Mouse (Mus musculus) cerebellum, adult (tissue): ENCODE measurements around the gene Ap2s1.
"Not testable (repeated sequence)": the region's sequence is repeated elsewhere in the genome, so short reads cannot be mapped to it uniquely, and the experiment has no call there.

Experiments used
- ATAC-seq: cut with Nextera tagmentation; 2 replicates; pipeline ENCODE4 v1.9.2; 2017; ENCODE audit warnings: mild to moderate bottlenecking, moderate library complexity, mixed read lengths; ENCODE audit not compliant: insufficient number of reproducible peaks, low FRiP score, low TSS enrichment

Gene Ap2s1

GRCm38 (mm10) chr7:16738073-16738696 is at the start of gene Ap2s1:
TSS of gene Ap2s1 (plus strand) at chr7:16738410.
- peak; percentile 94 for ATAC-seq

GRCm38 (mm10) chr7:16689196-16689595 is 49.0 kb upstream of the Ap2s1 start:
- ATAC-seq: no peak

- ATAC-seq: no peak
Measured at GRCm38 (mm10) chr7:16695025-16695424, 43.2 kb upstream of the Ap2s1 start.

- ATAC-seq: no peak
Measured at GRCm38 (mm10) chr7:16699042-16699441, 39.2 kb upstream of the Ap2s1 start.

GRCm38 (mm10) chr7:16700583-16700982 is 37.6 kb upstream of the Ap2s1 start:
- no peak for ATAC-seq

GRCm38 (mm10) chr7:16706385-16706784 is 31.8 kb upstream of the Ap2s1 start:
- ATAC-seq: no peak

GRCm38 (mm10) chr7:16708244-16708643 is 30.0 kb upstream of the Ap2s1 start:
- no peak for ATAC-seq

GRCm38 (mm10) chr7:16710604-16711003 is 27.6 kb upstream of the Ap2s1 start:
- ATAC-seq: no peak

GRCm38 (mm10) chr7:16712633-16713415 is 25.4 kb upstream of the Ap2s1 start:
- no peak for ATAC-seq

- ATAC-seq: not testable (repeated sequence)
Measured at GRCm38 (mm10) chr7:16716456-16717152, 21.6 kb upstream of the Ap2s1 start.

- ATAC-seq: no peak
Measured at GRCm38 (mm10) chr7:16721629-16722028, 16.6 kb upstream of the Ap2s1 start, which contains the start of gene Ceacam9. TSS of gene Ceacam9 (plus strand) at chr7:16721929.

- not testable (repeated sequence) for ATAC-seq
Measured at GRCm38 (mm10) chr7:16722490-16722889, 15.7 kb upstream of the Ap2s1 start.

GRCm38 (mm10) chr7:16728596-16729348 is 9.4 kb upstream of the Ap2s1 start:
- ATAC-seq: peak; percentile 36; the same call in 1 of the 2 replicates

- not testable (repeated sequence) for ATAC-seq
Measured at GRCm38 (mm10) chr7:16729563-16729962, 8.6 kb upstream of the Ap2s1 start.

GRCm38 (mm10) chr7:16730791-16731190 is 7.4 kb upstream of the Ap2s1 start:
- ATAC-seq: no peak

GRCm38 (mm10) chr7:16731893-16732422 is 6.3 kb upstream of the Ap2s1 start:
- ATAC-seq: no peak

- no peak for ATAC-seq
Measured at GRCm38 (mm10) chr7:16737606-16738072, 571 bp upstream of the Ap2s1 start.

GRCm38 (mm10) chr7:16739056-16739604 is 920 bp downstream of the Ap2s1 start:
- ATAC-seq: no peak

GRCm38 (mm10) chr7:16745373-16745772 is 7.2 kb downstream of the Ap2s1 start:
- ATAC-seq: no peak

GRCm38 (mm10) chr7:16746093-16746492 is 7.9 kb downstream of the Ap2s1 start:
- ATAC-seq: no peak
